Mouse (Mus musculus) liver, adult 2 months (tissue): Measurements from ENCODE around the gene Smbd1.

Experiments
- CTCF ChIP-seq: fragments of 200-500 bp; IDR thresholded peaks from 2 replicates; pipeline ENCODE4 v1.5.1; 2011; ENCODE audit warnings: low read depth, low read length, control low read depth
- POLR2A ChIP-seq: fragments of 200-500 bp; IDR thresholded peaks from 2 replicates; pipeline ENCODE4 v1.6.1; 2011; ENCODE audit warnings: low read length, control low read depth; ENCODE audit not compliant: insufficient read depth; ENCODE audit errors: extremely low read depth

- TF ChIP-seq CTCF (no peak), POLR2A (no peak)
Measured at GRCm38 (mm10) chr16:32797426-32797689, 12.9 kb downstream of the Smbd1 start, which contains the start of gene Muc20.
